Mouse (Mus musculus) E14TG2a.4 (cell line): ENCODE measurements at regions not wholly inside any gene's neighbourhood (a gene's known extent, or its start where the extent isn't known, plus 50 kb on each side); places are given as distances from the start of the nearest gene placed in this dataset.

Source experiments
- H3K27me3 ChIP-seq: 2 replicates; pipeline ENCODE4 v1.6.1; 2014; ENCODE audit warnings: low read length, control low read depth; ENCODE audit not compliant: insufficient read depth
- H3K36me3 ChIP-seq: 2 replicates; pipeline ENCODE4 v1.6.1; 2014; ENCODE audit warnings: low read length, control low read depth; ENCODE audit not compliant: insufficient read depth
- H3K4me1 ChIP-seq: replicated peaks from 2 replicates; pipeline ENCODE4 v1.6.1; 2014; ENCODE audit warnings: low read depth, low read length, control low read depth
- H3K4me3 ChIP-seq: replicated peaks from 2 replicates; pipeline ENCODE4 v1.5.1; 2014; ENCODE audit warnings: mild to moderate bottlenecking, low read length
- H3K9me3 ChIP-seq: 2 replicates; pipeline ENCODE4 v1.6.1; 2014; ENCODE audit warnings: low read length, control low read depth
- CTCF ChIP-seq: conservative IDR thresholded peaks from 2 replicates; pipeline ENCODE4 v1.5.1; 2014; ENCODE audit warnings: low read length
- NANOG ChIP-seq: IDR thresholded peaks from 2 replicates; pipeline ENCODE4 v1.6.1; 2014; ENCODE audit warnings: borderline replicate concordance, low read length, mixed read lengths
- POU5F1 ChIP-seq: IDR thresholded peaks from 2 replicates; pipeline ENCODE4 v1.6.1; 2014; ENCODE audit warnings: low read length, borderline replicate concordance

DNA sequence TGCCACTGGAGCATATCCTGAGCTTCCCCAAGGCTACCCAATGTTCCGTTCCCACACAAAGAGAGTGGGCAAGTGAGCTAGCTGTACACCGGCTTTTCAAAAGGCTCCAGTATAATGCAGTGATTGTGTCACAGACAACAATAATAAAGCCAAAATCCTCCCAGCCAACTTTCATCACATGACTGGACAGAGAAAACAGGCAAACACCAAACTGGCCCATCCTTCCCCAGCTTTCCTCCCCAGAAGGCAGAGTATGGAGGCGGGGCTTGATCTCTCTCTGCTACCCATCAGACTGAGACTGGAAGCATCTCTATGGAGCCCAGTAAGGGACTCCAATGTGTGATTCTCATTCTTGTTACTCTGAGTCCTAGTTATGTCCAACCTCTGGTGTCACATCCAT, 52.8 kb upstream of the Ncam1 start:
- H3K9me3 ChIP-seq: no peaks in the 10 kb centered on the region
- H3K4me1 ChIP-seq: no peaks in the 10 kb centered on the region
- H3K27me3 ChIP-seq: no peaks in the 10 kb centered on the region; the same call in 1 of the 2 replicates
- no peaks in the 10 kb centered on the region for H3K36me3 ChIP-seq
- TF ChIP-seq NANOG (no peak), POU5F1 (no peak), CTCF (no peak)
- H3K4me3 ChIP-seq: no peak overlapping the region

- Histone ChIP-seq H3K27me3 (no peaks in the 10 kb centered on the region; the same call in 1 of the 2 replicates), H3K36me3 (no peaks in the 10 kb centered on the region), H3K4me1 (no peaks in the 10 kb centered on the region), H3K9me3 (no peaks in the 10 kb centered on the region), H3K4me3 (no peak overlapping the region)
- TF ChIP-seq NANOG (no peak), POU5F1 (no peak), CTCF (no peak)
These were observed 50.7 kb upstream of the Ncam1 start for GRCm38 (mm10) chr9:49849442-49849841.

GRCm38 (mm10) chr9:49848943-49849342, 50.2 kb upstream of the Ncam1 start:
- Histone ChIP-seq H3K27me3 (no peaks in the 10 kb centered on the region; the same call in 1 of the 2 replicates), H3K4me1 (no peaks in the 10 kb centered on the region), H3K9me3 (no peaks in the 10 kb centered on the region), H3K36me3 (no peaks in the 10 kb centered on the region), H3K4me3 (no peak overlapping the region)
- TF ChIP-seq POU5F1: no peak
- no peak for TF ChIP-seq NANOG
- TF ChIP-seq CTCF: no peak
